Mouse (Mus musculus) heart, adult 2 months (tissue): ENCODE data around the gene Kcnk10. TPM values are rescaled to one million over a fixed set of nuclear protein-coding genes. Genes with fewer than 3 reads are reported as not detected.

ENCODE experiments used
- DNase-seq, 2 experiments: peaks; one replicate each; pipeline ENCODE4 v3.0.0; 2021
- H3K27ac ChIP-seq: fragments of 200-600 bp; 2 replicates; pipeline ENCODE4 v1.8.1; 2022
- H3K27me3 ChIP-seq: fragments of 200-500 bp; 2 replicates; pipeline ENCODE4 v1.6.1; 2012; ENCODE audit warnings: mild to moderate bottlenecking, low read length, inconsistent platforms, mixed read lengths; ENCODE audit not compliant: control insufficient read depth, insufficient read depth
- H3K36me3 ChIP-seq: fragments of 200-500 bp; 2 replicates; pipeline ENCODE4 v1.6.1; 2012; ENCODE audit warnings: low read length, inconsistent platforms; ENCODE audit not compliant: control insufficient read depth, insufficient read depth
- H3K4me1 ChIP-seq: fragments of 200-500 bp; 2 replicates; pipeline ENCODE4 v1.6.1; 2011; ENCODE audit warnings: low read length; ENCODE audit not compliant: control insufficient read depth, insufficient read depth
- H3K4me3 ChIP-seq: fragments of 200-600 bp; 2 replicates; pipeline ENCODE4 v1.8.1; 2022
- H3K79me2 ChIP-seq: fragments of 200-500 bp; replicated peaks from 2 replicates; pipeline ENCODE4 v1.6.1; 2012; ENCODE audit warnings: mild to moderate bottlenecking, inconsistent platforms, low read length, moderate library complexity, mixed read lengths; ENCODE audit not compliant: control insufficient read depth, insufficient read depth
- H3K9ac ChIP-seq: fragments of 200-500 bp; 2 replicates; pipeline ENCODE4 v1.6.1; 2012; ENCODE audit warnings: low read depth, mild to moderate bottlenecking, control low read depth, inconsistent platforms, low read length, mixed read lengths
- CTCF ChIP-seq: fragments of 200-600 bp; IDR thresholded peaks from 2 replicates; pipeline ENCODE4 v1.8.1; 2022; ENCODE audit warnings: antibody characterized with exemption, mild to moderate bottlenecking, moderate library complexity
- EP300 ChIP-seq: fragments of 200-500 bp; IDR thresholded peaks from 2 replicates; pipeline ENCODE4 v1.6.1; 2011; ENCODE audit warnings: low read depth, low read length, control low read depth; ENCODE audit not compliant: insufficient read depth
- POLR2A ChIP-seq: fragments of 200-500 bp; IDR thresholded peaks from 2 replicates; pipeline ENCODE4 v1.6.1; 2011; ENCODE audit warnings: mild to moderate bottlenecking, low read depth, low read length, control low read depth; ENCODE audit not compliant: insufficient read depth
- WGBS: fragments of 180-500 bp; shearing (Covaris S2); methylation state at CpG from one replicate; pipeline ENCODE4 v1.1.7; 2018; 5-methylcytosine and 5-hydroxymethylcytosine counted together
- intact Hi-C: fragments of 180-260 bp; cut with DNase I; formaldehyde crosslinking; loops from one replicate; pipeline ENCODE4 v1.15.1; 2025
- polyA plus RNA-seq: library from polyadenylated mRNA; depleted of rRNA; stranded (reverse); fragments of >200 nt; gene quantifications from 2 replicates; pipeline ENCODE4 v1.2.3, GENCODE M21; 2012
- total RNA-seq, 2 experiments: library from RNA; stranded (reverse); gene quantifications; 2 replicates each; pipeline ENCODE4 v1.2.3; 2021

Gene Kcnk10
- total and polyA plus RNA-seq, 3 experiments = 0.16 TPM; not detected in 2

DNA sequence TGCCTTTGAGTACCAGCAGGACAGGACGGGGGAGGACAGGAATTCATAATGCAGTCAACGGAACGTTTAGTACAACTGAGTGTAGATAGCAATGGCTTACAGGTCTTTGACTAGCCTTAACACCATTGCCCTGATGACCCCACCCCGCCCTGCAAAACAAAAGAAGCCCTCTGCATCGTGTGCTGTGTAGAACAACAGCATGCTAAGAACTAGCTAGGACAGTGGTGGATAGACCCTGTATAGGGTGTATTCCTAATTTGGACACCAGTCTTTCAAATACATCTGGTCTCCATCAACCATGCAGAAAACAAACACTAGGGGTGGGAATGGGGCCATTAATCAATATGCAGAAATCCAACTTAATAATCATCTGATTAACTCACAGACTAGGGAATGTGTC, 147.4 kb downstream of the Kcnk10 start:
- no peak for DNase-seq
- 77% methylated on average over 5 of the region's 5 CpGs for WGBS
- no peaks in the 10 kb centered on the region for H3K79me2 ChIP-seq
- H3K9ac ChIP-seq = no peak overlapping the region
- H3K27ac ChIP-seq = no peak overlapping the region
- no peak overlapping the region for H3K4me3 ChIP-seq
- intact Hi-C loops = no loop called here
- H3K27me3 ChIP-seq = no peaks in the 10 kb centered on the region
- no peaks in the 10 kb centered on the region for H3K36me3 ChIP-seq
- no peaks in the 10 kb centered on the region for H3K4me1 ChIP-seq
- TF ChIP-seq EP300 = no peak
- no peak for TF ChIP-seq CTCF
- no peak for TF ChIP-seq POLR2A

DNA sequence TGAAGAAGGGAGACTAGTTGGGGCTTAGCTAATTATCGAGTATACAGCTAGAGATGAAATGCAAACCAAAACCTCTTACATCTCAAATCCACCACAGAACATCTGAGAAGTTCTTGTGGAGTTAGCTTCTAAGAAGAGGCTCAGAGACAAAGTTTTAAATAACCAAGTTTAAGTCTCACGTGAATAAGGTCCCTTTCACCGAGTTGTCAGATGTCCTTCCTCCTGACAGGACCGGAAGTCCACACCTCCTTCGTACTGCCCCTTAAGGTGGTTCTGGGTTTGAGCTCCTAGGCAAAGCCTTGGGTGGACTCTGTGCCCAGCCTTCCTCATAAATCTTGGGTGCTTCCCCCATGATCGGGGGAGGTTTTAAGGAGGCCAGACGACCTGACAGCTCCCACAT, 156.8 kb downstream of the Kcnk10 start:
- Histone ChIP-seq H3K27me3 (no peaks in the 10 kb centered on the region), H3K27ac (no peak overlapping the region), H3K9ac (no peak overlapping the region), H3K79me2 (no peaks in the 10 kb centered on the region), H3K4me3 (no peak overlapping the region), H3K4me1 (no peaks in the 10 kb centered on the region), H3K36me3 (no peaks in the 10 kb centered on the region)
- DNase-seq = no peak
- WGBS = 73% methylated on average over 7 of the region's 7 CpGs
- no peak for TF ChIP-seq EP300
- TF ChIP-seq POLR2A = no peak
- TF ChIP-seq CTCF = no peak
- intact Hi-C loops = no loop called here

DNA sequence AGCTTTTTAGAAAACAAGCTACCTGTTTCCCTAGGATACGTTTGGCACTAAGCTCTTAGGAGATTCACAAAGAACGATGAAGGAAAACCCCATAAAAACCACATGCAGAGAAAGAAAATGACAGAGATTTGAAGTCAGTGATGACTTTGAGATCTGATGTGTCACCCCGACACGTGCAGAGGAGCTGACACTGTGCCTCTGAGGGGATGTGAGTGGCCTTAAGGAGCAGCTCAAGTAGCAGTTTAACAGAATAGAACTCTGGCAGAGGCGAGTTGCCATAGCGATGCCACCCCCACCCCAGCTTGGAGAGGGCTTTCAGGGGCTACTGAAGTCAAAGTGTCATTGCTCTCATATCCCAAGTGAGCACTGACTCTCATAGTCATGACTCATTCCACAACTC, 158.3 kb downstream of the Kcnk10 start:
- Histone ChIP-seq H3K4me3 (no peak overlapping the region), H3K9ac (no peak overlapping the region), H3K36me3 (no peaks in the 10 kb centered on the region), H3K4me1 (no peaks in the 10 kb centered on the region), H3K27ac (no peak overlapping the region), H3K27me3 (no peaks in the 10 kb centered on the region), H3K79me2 (no peaks in the 10 kb centered on the region)
- intact Hi-C loops = no loop called here
- WGBS = 72% methylated on average over 6 of the region's 6 CpGs
- TF ChIP-seq EP300 (no peak), CTCF (no peak), POLR2A (no peak)
- no peak for DNase-seq

DNA sequence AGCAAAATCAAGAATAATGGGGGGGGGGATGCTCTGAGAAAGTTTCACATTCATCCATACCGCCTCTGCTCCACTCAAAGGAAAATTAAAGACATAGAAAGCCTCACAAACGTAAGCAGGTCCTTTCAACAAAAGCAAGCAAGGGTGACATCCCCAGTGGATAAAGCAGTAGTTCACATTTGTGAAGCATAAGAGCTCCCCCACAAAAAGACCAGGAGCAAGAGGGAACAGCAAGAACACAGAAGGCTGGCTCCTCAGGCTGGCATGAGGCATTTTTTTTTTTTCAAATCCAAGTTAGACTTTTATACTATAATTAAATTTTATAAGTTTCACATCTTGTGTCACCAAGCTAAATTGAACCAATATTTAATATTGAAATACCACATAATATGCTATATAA, 168.5 kb downstream of the Kcnk10 start:
- intact Hi-C loops = no loop called here
- H3K4me1 ChIP-seq = no peaks in the 10 kb centered on the region
- no peak for TF ChIP-seq CTCF
- no peak for TF ChIP-seq POLR2A
- no peak for TF ChIP-seq EP300
- H3K4me3 ChIP-seq = no peak overlapping the region
- H3K27me3 ChIP-seq = no peaks in the 10 kb centered on the region
- no peaks in the 10 kb centered on the region for H3K79me2 ChIP-seq
- H3K9ac ChIP-seq = no peak overlapping the region
- H3K36me3 ChIP-seq = no peaks in the 10 kb centered on the region
- no peak for DNase-seq
- H3K27ac ChIP-seq = no peak overlapping the region
- WGBS = 49% methylated on average over 2 of the region's 2 CpGs

DNA sequence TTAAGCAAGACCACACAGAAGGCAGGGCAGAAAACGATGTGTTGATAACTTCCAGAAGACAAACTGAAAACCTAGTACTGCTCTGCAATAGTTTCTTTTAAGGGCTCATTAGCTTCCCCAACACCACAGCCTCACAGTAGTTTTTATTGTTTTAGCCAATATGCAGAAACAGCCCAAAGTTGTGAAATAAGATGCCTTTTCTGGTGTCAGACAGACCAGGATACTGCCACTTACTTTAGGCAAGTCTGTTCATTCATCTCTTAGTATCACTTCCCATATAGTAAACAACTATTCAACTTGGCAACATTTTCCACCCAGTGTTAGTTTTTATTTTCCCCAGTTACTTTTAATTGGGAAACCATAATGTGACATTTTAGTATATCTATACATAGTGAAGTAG, 171.5 kb downstream of the Kcnk10 start:
- Histone ChIP-seq H3K4me3 (no peak overlapping the region), H3K9ac (no peak overlapping the region), H3K36me3 (no peaks in the 10 kb centered on the region), H3K27me3 (no peaks in the 10 kb centered on the region), H3K79me2 (no peaks in the 10 kb centered on the region), H3K27ac (no peak overlapping the region), H3K4me1 (no peaks in the 10 kb centered on the region)
- 84% methylated on average over 1 of the region's 1 CpGs for WGBS
- TF ChIP-seq POLR2A = no peak
- TF ChIP-seq CTCF = no peak
- no peak for TF ChIP-seq EP300
- intact Hi-C loops = no loop called here
- DNase-seq = no peak

DNA sequence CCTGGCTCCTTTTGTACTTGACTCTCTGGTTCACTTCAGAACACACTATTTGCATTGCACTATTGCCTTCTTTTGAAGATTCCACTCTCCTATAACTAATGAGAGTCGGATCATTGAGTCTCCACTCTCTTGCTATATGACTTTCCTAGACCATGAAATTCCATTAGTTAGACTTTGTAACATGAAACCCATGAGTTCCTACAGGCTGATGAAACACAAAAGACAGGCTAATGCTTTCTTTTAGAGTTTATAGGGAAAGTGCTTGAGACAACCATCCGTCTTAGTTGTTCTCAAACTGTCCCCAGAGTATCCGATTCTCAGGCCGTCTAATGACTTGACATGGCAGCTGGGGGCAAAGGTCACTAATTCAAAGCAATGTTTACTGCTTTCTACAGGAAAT, 172.0 kb downstream of the Kcnk10 start:
- Histone ChIP-seq H3K27ac (no peak overlapping the region), H3K4me1 (no peaks in the 10 kb centered on the region), H3K9ac (no peak overlapping the region), H3K36me3 (no peaks in the 10 kb centered on the region), H3K4me3 (no peak overlapping the region), H3K27me3 (no peaks in the 10 kb centered on the region), H3K79me2 (no peaks in the 10 kb centered on the region)
- WGBS = 81% methylated on average over 4 of the region's 4 CpGs
- no peak for DNase-seq
- TF ChIP-seq POLR2A (no peak), CTCF (no peak), EP300 (no peak)
- intact Hi-C loops = no loop called here
